Mouse (Mus musculus): ENCODE data around the gene Clptm1. TPM values are rescaled to one million over a fixed set of nuclear protein-coding genes. Genes with fewer than 3 reads are reported as not detected.

Gene Clptm1
- polyA plus RNA-seq, 1 experiment from 2014 or later: 76.9 TPM

- Histone ChIP-seq H3K27ac (ENCODE audit: low read length) (peak overlapping the region; percentile 93), H3K4me2 (replicated peaks; ENCODE audit: low read depth, low read length) (peak overlapping the region; percentile 93), H3K4me1 (ENCODE audit: insufficient read depth, low read depth, low read length) (no peaks in the 10 kb centered on the region; the same call in 1 of the 2 replicates), H3K4me3 (ENCODE audit: low read depth, low read length) (peak overlapping the region; percentile 58), H3K9me3 (ENCODE audit: low read length) (no peaks in the 10 kb centered on the region), H3K9ac (replicated peaks; ENCODE audit: low read depth) (peak overlapping the region; percentile 43), H3K36me3 (ENCODE audit: insufficient read depth, low read length) (peaks cover 13% of the 10 kb centered on the region; the same call in 1 of the 2 replicates), H3K27me3 (replicated peaks; ENCODE audit: insufficient read depth, low read length) (no peaks in the 10 kb centered on the region)
- no peak for TF ChIP-seq CTCF (IDR thresholded peaks at IDR 0.05)
- TF ChIP-seq EP300 (IDR thresholded peaks at IDR 0.05): no peak
- DNase-seq (ENCODE audit: low spot score) (peak; percentile 100), ATAC-seq (peak; percentile 91)
- WGBS: under 1% methylated on average over 51 of the region's 57 CpGs
Observed at GRCm38 (mm10) chr7:19628536-19629360, 36.1 kb downstream of the Clptm1 start.

DNA sequence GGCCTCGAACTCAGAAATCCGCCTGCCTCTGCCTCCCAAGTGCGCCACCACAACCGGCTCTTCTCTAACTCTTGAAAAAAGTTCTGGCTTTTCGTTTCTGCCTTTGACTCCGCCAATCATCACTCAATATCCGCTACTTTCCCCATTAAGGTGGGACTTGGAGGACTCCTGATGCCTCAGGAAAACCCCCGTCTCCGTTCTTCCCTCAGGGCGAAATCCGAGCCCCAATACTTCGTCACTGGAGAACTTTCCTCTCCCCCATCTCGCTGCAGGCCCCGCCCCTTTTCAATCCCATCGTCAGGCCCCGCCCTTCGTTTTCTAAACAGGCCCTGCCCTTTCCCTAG, 36.7 kb downstream of the Clptm1 start:
- H3K36me3 ChIP-seq (ENCODE audit: insufficient read depth, low read length): peaks cover 7% of the 10 kb centered on the region; the same call in 1 of the 2 replicates
- peak overlapping the region; percentile 93 for H3K4me2 ChIP-seq (replicated peaks; ENCODE audit: low read depth, low read length)
- H3K4me3 ChIP-seq (ENCODE audit: low read depth, low read length): peak overlapping the region; percentile 58
- DNase-seq (ENCODE audit: low spot score) (no peak), ATAC-seq (no peak)
- no peak for TF ChIP-seq CTCF (IDR thresholded peaks at IDR 0.05)
- TF ChIP-seq EP300 (IDR thresholded peaks at IDR 0.05): no peak
- peak overlapping the region; percentile 93 for H3K27ac ChIP-seq (ENCODE audit: low read length)
- no peak overlapping the region for H3K9ac ChIP-seq (replicated peaks; ENCODE audit: low read depth)
- H3K9me3 ChIP-seq (ENCODE audit: low read length): no peaks in the 10 kb centered on the region
- 17% methylated on average over 17 of the region's 17 CpGs for WGBS
- no peaks in the 10 kb centered on the region for H3K27me3 ChIP-seq (replicated peaks; ENCODE audit: insufficient read depth, low read length)
- H3K4me1 ChIP-seq (ENCODE audit: insufficient read depth, low read depth, low read length): no peaks in the 10 kb centered on the region; the same call in 1 of the 2 replicates

DNA sequence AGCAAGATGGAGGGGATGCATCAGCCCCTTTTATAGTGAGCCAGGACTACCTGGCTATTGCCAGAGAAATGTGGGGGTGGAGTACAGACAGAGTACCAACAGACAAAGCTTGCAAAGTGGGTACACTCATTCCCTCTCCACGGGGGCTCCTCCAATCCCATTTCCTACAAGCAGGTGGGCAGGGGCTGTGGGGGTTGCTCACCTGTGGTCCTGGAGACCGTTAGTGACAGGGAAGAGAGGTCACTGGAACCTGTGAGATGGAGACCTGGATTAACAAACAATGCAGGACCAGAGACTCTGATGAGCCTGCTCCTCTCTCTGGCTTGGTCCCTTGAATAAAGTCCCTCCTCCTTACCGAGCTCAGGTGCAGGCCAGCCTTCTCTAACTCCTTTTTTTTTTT, 37.1 kb downstream of the Clptm1 start:
- no peak for ATAC-seq
- Histone ChIP-seq H3K9me3 (ENCODE audit: low read length) (no peaks in the 10 kb centered on the region), H3K27ac (ENCODE audit: low read length) (0 out of 2 replicates have a peak overlapping the region, but pooled peaks have one; percentile 93), H3K4me1 (ENCODE audit: insufficient read depth, low read depth, low read length) (no peaks in the 10 kb centered on the region; the same call in 1 of the 2 replicates), H3K4me3 (ENCODE audit: low read depth, low read length) (peak overlapping the region; percentile 58), H3K36me3 (ENCODE audit: insufficient read depth, low read length) (peaks cover 2% of the 10 kb centered on the region; the same call in 1 of the 2 replicates), H3K27me3 (replicated peaks; ENCODE audit: insufficient read depth, low read length) (no peaks in the 10 kb centered on the region), H3K4me2 (replicated peaks; ENCODE audit: low read depth, low read length) (peak overlapping the region; percentile 93), H3K9ac (replicated peaks; ENCODE audit: low read depth) (no peak overlapping the region)
- TF ChIP-seq EP300 (IDR thresholded peaks at IDR 0.05): no peak
- TF ChIP-seq CTCF (IDR thresholded peaks at IDR 0.05): no peak
- no peak for DNase-seq (ENCODE audit: low spot score)
- 54% methylated on average over 3 of the region's 3 CpGs for WGBS

GRCm38 (mm10) chr7:19623433-19623832, 41.4 kb downstream of the Clptm1 start:
- Histone ChIP-seq H3K4me1 (ENCODE audit: insufficient read depth, low read depth, low read length) (no peaks in the 10 kb centered on the region), H3K9me3 (ENCODE audit: low read length) (no peaks in the 10 kb centered on the region), H3K9ac (replicated peaks; ENCODE audit: low read depth) (no peak overlapping the region), H3K27ac (ENCODE audit: low read length) (no peak overlapping the region), H3K27me3 (replicated peaks; ENCODE audit: insufficient read depth, low read length) (no peaks in the 10 kb centered on the region), H3K4me3 (ENCODE audit: low read depth, low read length) (no peak overlapping the region), H3K36me3 (ENCODE audit: insufficient read depth, low read length) (no peaks in the 10 kb centered on the region), H3K4me2 (replicated peaks; ENCODE audit: low read depth, low read length) (no peak overlapping the region)
- no peak for ATAC-seq
- WGBS: 62% methylated on average over 2 of the region's 2 CpGs
- DNase-seq (ENCODE audit: low spot score): no peak
- TF ChIP-seq EP300 (IDR thresholded peaks at IDR 0.05) (no peak), CTCF (IDR thresholded peaks at IDR 0.05) (no peak)

DNA sequence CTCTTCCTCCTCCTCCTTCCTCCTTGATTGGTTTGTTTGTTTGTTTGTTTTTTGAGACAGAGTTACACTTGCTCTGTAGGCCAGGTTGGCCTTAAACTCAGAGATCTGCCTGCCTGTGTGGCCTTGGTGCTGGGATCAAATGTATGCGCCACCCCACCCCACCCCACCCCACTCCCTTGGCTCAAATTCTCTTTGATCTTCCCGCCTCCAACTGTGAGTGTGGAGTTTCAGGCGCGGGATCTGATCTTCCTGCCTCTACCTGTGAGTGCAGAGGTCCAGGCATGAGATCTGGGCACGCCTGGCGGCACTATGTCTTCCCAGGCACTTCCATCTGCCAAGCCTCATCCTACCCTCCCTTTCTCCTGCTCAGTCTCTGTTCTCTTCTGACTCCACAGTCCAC, 42.6 kb downstream of the Clptm1 start:
- Histone ChIP-seq H3K4me2 (replicated peaks; ENCODE audit: low read depth, low read length) (no peak overlapping the region), H3K9ac (replicated peaks; ENCODE audit: low read depth) (no peak overlapping the region), H3K4me1 (ENCODE audit: insufficient read depth, low read depth, low read length) (no peaks in the 10 kb centered on the region), H3K4me3 (ENCODE audit: low read depth, low read length) (no peak overlapping the region), H3K27ac (ENCODE audit: low read length) (no peak overlapping the region), H3K9me3 (ENCODE audit: low read length) (no peaks in the 10 kb centered on the region), H3K27me3 (replicated peaks; ENCODE audit: insufficient read depth, low read length) (no peaks in the 10 kb centered on the region), H3K36me3 (ENCODE audit: insufficient read depth, low read length) (no peaks in the 10 kb centered on the region)
- TF ChIP-seq EP300 (IDR thresholded peaks at IDR 0.05): no peak
- DNase-seq (ENCODE audit: low spot score) (no peak), ATAC-seq (no peak)
- WGBS: 37% methylated on average over 6 of the region's 6 CpGs

GRCm38 (mm10) chr7:19620811-19621210, 44.0 kb downstream of the Clptm1 start:
- Histone ChIP-seq H3K9ac (replicated peaks; ENCODE audit: low read depth) (no peak overlapping the region), H3K27ac (ENCODE audit: low read length) (no peak overlapping the region), H3K9me3 (ENCODE audit: low read length) (no peaks in the 10 kb centered on the region), H3K4me1 (ENCODE audit: insufficient read depth, low read depth, low read length) (no peaks in the 10 kb centered on the region), H3K27me3 (replicated peaks; ENCODE audit: insufficient read depth, low read length) (no peaks in the 10 kb centered on the region), H3K4me2 (replicated peaks; ENCODE audit: low read depth, low read length) (no peak overlapping the region), H3K36me3 (ENCODE audit: insufficient read depth, low read length) (no peaks in the 10 kb centered on the region), H3K4me3 (ENCODE audit: low read depth, low read length) (no peak overlapping the region)
- TF ChIP-seq CTCF (IDR thresholded peaks at IDR 0.05) (no peak), EP300 (IDR thresholded peaks at IDR 0.05) (no peak)
- WGBS: 92% methylated on average over 7 of the region's 7 CpGs
- DNase-seq (ENCODE audit: low spot score): no peak
- no peak for ATAC-seq

Data from lung, postnatal 0 days (tissue).